Mouse (Mus musculus): Measurements from ENCODE around the gene Tlr9. TPM values are rescaled to one million over a fixed set of nuclear protein-coding genes. Genes with fewer than 3 reads are reported as not detected.

Gene Tlr9
- total and polyA plus RNA-seq, 3 experiments, result not detected

DNA sequence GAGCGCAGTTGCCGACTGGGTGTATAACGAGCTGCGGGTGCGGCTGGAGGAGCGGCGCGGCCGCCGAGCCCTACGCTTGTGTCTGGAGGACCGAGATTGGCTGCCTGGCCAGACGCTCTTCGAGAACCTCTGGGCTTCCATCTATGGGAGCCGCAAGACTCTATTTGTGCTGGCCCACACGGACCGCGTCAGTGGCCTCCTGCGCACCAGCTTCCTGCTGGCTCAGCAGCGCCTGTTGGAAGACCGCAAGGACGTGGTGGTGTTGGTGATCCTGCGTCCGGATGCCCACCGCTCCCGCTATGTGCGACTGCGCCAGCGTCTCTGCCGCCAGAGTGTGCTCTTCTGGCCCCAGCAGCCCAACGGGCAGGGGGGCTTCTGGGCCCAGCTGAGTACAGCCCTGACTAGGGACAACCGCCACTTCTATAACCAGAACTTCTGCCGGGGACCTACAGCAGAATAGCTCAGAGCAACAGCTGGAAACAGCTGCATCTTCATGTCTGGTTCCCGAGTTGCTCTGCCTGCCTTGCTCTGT lies 3.8 kb downstream of the Tlr9 start:
- H3K79me2 ChIP-seq (ENCODE audit: control insufficient read depth, insufficient read depth, low read length, poor library complexity), result no peaks in the 10 kb centered on the region
- TF ChIP-seq BHLHE40 (IDR thresholded peaks at IDR 0.05; ENCODE audit: borderline replicate concordance, low read depth, low read length) (no peak), TBP (IDR thresholded peaks at IDR 0.05; ENCODE audit: low read depth, low read length) (no peak), SMC3 (IDR thresholded peaks at IDR 0.05; ENCODE audit: low read depth, low read length) (no peak), CHD1 (IDR thresholded peaks at IDR 0.05; ENCODE audit: low read depth, low read length) (no peak), JUND (IDR thresholded peaks at IDR 0.05; ENCODE audit: low read depth, low read length) (no peak)
- no peak overlapping the region for H3K27ac ChIP-seq (ENCODE audit: control insufficient read depth, low read depth, low read length)
- H3K4me3 ChIP-seq (ENCODE audit: control insufficient read depth in 1 of 2, insufficient read depth in 1 of 2, low read depth in 2 of 2, low read length in 2 of 2), result no peak overlapping the region
- H3K36me3 ChIP-seq (ENCODE audit: control insufficient read depth in 1 of 2, insufficient read depth in 2 of 2, low read length in 2 of 2), result no peaks in the 10 kb centered on the region; a peak in 1 of 4 replicates
- H3K4me1 ChIP-seq (ENCODE audit: control insufficient read depth in 1 of 2, insufficient read depth in 2 of 2, low read length in 2 of 2), result peaks cover 0 to 12% of the 10 kb centered on the region in 2 experiments; a peak in 2 of 4 replicates
- no peak for DNase-seq (ENCODE audit: low read depth, low spot score)
- no peaks in the 10 kb centered on the region for H3K27me3 ChIP-seq (ENCODE audit: control insufficient read depth in 1 of 2, insufficient read depth in 2 of 2, low read length in 2 of 2)
- no peak overlapping the region for H3K9ac ChIP-seq (ENCODE audit: control insufficient read depth, low read depth, low read length, poor library complexity, severe bottlenecking)
- H3K9me3 ChIP-seq (replicated peaks; ENCODE audit: insufficient read depth, low read length), result no peaks in the 10 kb centered on the region

DNA sequence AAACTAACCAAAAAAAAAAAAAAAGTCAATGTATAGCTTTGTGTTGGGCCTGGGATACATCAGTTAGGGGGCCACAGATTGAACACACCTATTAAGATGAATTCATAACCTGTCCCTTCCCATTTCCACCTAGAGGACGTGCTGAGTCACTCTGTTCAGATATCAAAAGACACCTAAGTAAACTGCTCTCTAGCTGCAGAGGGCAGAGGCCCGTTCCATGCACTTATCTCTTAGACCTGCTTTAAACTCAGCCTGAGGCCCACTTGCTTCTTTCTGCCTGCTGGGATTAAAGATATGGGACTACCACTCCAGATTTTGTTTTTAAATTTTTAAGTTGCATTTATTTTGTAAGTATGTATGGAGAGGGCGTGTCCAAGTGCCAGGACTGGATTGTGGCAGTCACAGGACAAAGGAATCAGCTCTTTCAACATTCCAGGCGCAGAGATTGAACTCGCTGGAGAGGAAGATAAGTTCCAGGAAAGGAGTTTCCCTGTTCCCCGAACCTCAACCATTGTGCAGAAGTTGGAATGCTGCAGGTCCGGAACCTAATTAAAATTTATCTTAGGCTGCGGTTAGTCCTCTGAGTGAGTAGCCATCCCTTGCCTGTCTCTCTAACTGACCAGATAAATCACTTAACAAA lies 5.5 kb downstream of the Tlr9 start:
- DNase-seq (ENCODE audit: low read depth, low spot score), result peak; percentile 50
- no peaks in the 10 kb centered on the region for H3K79me2 ChIP-seq (ENCODE audit: control insufficient read depth, insufficient read depth, low read length, poor library complexity)
- H3K27me3 ChIP-seq (ENCODE audit: control insufficient read depth in 1 of 2, insufficient read depth in 2 of 2, low read length in 2 of 2), result no peaks in the 10 kb centered on the region
- H3K4me1 ChIP-seq (ENCODE audit: control insufficient read depth in 1 of 2, insufficient read depth in 2 of 2, low read length in 2 of 2), result peaks cover 0 to 7% of the 10 kb centered on the region in 2 experiments; a peak in 2 of 4 replicates
- H3K36me3 ChIP-seq (ENCODE audit: control insufficient read depth in 1 of 2, insufficient read depth in 2 of 2, low read length in 2 of 2), result no peaks in the 10 kb centered on the region; a peak in 1 of 4 replicates
- no peak overlapping the region for H3K4me3 ChIP-seq (ENCODE audit: control insufficient read depth in 1 of 2, insufficient read depth in 1 of 2, low read depth in 2 of 2, low read length in 2 of 2)
- H3K27ac ChIP-seq (ENCODE audit: control insufficient read depth, low read depth, low read length), result no peak overlapping the region
- no peaks in the 10 kb centered on the region for H3K9me3 ChIP-seq (replicated peaks; ENCODE audit: insufficient read depth, low read length)
- H3K9ac ChIP-seq (ENCODE audit: control insufficient read depth, low read depth, low read length, poor library complexity, severe bottlenecking), result no peak overlapping the region
- TF ChIP-seq EP300 (IDR thresholded peaks at IDR 0.05; ENCODE audit: low read depth in 1 of 2, low read length in 2 of 2) (no peak), TAL1 (IDR thresholded peaks at IDR 0.05; ENCODE audit: low read length) (no peak), TBP (IDR thresholded peaks at IDR 0.05; ENCODE audit: low read depth, low read length) (no peak), GATA1 (IDR thresholded peaks at IDR 0.05; ENCODE audit: low read depth, low read length) (no peak), JUND (IDR thresholded peaks at IDR 0.05; ENCODE audit: low read depth, low read length) (no peak), ZKSCAN1 (IDR thresholded peaks at IDR 0.05; ENCODE audit: low read depth, low read length) (no peak), ZMIZ1 (IDR thresholded peaks at IDR 0.05; ENCODE audit: low read depth, low read length) (no peak), NELFE (IDR thresholded peaks at IDR 0.05; ENCODE audit: low read depth, low read length) (no peak), ELF1 (IDR thresholded peaks at IDR 0.05; ENCODE audit: low read depth, low read length) (no peak), HCFC1 (IDR thresholded peaks at IDR 0.05; ENCODE audit: low read depth, low read length) (no peak)

Data from MEL (cell line).